Mouse (Mus musculus) right cerebral cortex, postnatal 14 days (tissue): ENCODE measurements at regions not wholly inside any gene's neighbourhood (a gene's known extent, or its start where the extent isn't known, plus 50 kb on each side); places are given as distances from the start of the nearest gene placed in this dataset.

Experiments
- DNase-seq: peaks from one replicate; pipeline ENCODE4 v3.0.0; 2022

DNA sequence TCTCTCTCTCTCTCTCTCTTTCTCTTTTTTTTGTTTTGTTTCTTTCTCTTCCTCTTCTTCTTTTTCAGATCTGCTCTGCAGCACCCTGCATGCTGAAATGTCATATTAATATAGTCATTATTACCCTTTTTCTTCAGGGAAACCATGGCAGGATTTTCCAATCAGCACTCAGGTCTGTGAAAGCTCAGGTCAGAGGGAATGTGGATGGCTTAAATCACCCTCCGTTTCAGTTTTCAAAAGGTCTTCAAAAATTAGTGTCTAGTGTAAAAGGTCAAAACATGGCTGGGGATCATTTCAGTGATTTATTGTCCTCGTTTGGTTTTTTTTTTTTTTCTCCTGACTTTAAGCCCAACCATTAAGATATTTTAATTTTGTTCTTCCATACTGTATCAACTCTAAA, 261.5 kb downstream of the Nr2f2 start:
- DNase-seq, result no peak

- DNase-seq, result no peak
Observed at GRCm38 (mm10) chr7:70104486-70104885, 262.0 kb downstream of the Nr2f2 start.

- DNase-seq, result no peak
Observed at GRCm38 (mm10) chr7:70103680-70104079, 262.9 kb downstream of the Nr2f2 start.

DNA sequence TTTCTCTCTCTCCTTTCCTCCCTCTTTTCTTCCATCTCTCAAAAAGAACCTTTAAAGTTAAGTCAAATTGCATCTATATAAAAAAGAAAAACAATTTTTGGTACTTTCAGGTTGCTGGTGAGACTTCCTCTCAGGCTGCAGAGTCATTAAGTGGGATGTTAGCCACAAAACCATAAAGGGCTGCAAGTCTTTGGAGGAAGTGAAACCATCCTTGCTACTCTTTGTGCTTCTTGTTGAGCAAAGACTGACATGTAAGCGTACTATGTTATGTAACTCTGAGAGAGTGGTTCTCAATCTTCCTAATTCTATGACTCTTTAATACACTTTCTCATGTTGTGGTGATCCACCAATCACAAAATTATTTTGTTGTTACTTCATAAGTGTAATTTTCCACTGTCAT, 267.5 kb downstream of the Nr2f2 start:
- no peak for DNase-seq

DNA sequence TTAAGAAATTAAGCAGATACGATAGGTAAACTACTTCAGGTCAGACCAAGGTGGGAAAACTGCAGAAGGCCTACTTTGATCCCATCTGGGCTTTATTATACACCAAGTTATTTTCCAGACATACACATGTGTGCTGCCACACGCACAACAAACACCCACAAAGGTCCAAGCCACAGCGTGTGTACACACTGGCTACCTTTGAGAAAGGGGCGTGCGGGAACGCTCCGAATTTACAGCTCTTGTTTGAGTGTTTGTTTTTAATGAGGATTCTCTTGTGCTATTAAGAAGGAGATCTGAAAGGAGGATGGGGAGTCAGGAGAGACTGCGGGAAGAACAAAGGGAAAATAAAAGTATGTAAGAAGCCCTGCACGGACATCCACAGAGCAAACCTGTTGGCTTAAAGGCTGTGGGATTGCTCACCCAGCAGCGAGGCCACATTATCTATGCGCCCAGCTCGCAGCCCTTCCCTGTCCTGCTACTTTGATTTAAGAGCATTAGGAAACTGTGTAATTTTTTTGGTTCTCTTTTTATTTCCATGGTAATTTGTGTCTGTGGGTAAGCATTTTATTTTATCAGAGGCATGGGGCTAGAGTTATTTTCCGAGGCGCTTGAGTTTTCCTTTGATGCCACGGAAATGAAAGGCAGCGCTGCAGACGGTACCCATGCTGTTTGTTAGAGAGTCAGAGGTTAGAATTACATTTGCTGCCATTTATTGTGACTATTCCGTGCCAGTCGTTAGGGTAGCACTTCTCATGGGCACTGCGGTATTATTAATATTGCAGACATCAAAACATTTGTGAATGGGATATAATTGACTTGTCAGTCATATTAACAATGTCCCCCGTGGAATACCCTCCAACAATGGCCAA, 272.4 kb downstream of the Nr2f2 start:
- DNase-seq, result no peak

DNA sequence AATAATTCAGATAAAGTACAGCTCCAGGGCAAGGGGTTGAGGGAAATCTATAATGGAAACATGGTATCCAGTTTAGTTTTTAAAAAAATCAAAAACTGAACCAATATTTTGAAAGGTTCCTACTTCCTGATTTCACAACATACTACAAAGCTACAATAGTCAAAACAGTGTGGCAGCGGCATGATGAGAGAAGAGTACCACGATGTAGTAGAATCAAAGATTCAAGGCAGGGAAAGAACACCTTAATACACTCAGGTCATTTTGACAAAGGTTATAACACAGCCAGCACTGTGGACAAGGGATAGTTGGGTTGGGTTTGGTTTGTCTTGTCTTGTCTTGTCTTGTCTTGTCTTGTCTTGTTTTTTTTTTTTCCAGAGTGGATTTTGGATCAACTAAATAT, 274.4 kb downstream of the Nr2f2 start:
- no peak for DNase-seq

DNA sequence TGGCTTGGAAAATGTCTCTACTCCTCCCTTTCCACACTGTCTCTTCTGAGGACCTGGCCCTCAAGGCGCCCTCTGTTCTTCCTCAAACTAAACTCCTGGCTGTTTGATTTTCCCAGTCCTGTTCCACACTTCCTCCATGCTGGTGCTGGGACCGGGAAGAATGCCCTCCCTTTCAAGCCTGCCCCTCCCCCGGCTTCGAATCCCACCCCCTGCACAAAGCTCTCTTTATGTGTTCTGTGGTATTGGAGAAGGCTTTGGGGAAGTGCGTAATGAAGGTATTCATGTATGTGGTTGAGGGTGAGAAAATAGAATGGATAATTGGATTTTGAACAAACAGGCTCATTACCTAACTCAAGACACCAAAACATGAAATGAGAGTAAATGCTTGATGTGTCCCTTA, 277.4 kb downstream of the Nr2f2 start:
- no peak for DNase-seq

DNA sequence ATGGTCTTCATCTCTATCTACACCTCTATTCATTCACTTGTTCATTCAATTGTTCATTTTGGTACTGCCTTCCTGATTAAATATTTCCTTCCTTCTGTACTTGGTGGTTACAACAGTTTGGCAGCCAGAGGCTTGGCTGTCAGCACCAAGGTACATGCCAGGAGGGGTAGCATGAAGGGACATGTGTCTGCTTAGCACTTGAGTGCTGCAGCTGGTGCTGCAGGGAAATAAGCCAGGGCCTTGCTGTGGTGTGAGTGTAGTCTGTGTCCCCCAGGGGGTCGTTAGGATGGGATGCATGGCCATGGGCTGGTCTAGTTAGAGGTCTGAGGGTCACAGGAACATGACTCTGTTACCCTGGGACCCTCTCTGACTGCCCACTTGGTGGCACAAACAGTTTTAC, 296.9 kb downstream of the Nr2f2 start:
- DNase-seq, result no peak

DNA sequence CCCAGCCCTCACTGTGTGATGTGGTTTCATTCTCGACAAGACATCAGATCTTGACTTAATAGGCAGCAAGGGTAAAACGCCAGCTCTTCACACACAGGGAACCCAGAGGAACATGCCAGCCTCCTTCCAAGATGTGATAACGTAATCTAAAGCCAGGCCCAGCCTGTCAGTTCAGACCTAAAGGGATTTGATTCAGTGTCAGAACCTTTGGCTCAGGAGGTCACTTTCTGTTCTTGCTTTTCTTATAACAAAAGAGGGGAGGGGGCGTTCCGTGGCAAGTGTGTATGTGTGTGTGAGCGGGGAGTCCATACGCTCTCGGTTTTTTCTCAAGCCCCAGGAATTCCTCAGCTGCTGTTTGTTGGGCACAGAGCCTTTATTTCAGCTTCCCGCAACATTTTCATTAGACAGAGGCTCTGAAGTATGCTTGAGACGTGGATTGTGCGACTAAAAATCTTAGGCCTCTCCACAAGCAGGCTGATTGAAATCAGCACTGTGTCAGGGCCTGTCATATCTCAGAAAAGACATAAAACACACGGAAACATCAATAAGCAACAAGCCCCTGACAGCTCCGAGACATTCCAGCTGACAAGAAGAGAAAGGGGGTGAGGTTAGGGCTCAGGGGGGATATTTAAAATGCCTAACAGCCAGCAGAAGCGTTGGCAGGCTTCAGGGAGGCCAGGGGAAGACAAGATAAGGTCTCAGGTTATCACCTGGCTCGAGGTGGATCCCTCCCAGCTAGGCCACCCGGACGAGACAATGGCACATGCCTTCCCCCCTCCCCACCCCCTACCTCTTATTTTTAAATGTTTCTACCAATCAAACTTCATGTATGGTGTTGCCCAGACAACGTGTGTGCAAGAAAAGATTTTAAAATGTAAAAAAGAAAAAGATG, 298.5 kb downstream of the Nr2f2 start:
- no peak for DNase-seq

GRCm38 (mm10) chr7:70067071-70067470, 299.5 kb downstream of the Nr2f2 start:
- DNase-seq, result no peak

DNA sequence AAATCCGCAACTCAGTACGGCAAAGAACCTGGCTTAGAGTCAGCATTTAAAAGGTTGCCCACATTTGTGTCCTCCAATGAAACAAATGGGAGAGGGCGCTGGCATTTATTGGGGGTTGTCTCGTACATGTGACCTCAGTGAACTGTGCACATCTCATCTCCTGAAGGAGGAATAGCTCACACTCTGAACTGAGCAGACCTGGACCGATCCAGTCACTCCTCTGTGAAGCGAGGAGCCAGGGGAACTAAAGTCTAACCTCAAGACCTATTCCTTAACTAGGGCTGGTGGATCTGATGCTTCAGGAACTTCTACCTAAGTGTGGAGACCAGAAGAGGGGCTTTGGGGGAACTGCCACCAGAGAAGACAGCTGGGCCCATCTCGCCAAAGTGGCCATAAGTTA, 300.1 kb downstream of the Nr2f2 start:
- no peak for DNase-seq

- no peak for DNase-seq
Observed at GRCm38 (mm10) chr7:70065471-70066130, 300.9 kb downstream of the Nr2f2 start.

DNA sequence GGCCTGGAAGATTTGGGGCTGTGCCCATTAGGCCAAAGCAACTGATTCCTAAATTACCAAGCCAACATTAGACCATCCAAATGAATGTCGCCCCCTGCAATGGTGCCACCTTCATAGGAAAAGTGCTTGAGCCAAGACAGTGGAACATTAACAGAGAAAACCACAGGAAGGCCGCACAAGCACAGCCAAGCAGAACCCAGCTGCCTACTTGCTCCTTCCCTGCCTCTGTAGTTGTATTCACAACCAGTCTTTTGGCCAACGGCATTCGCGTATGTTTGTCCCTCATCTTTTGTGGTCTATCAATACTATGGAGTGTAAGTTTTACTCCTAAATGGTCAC, 319.2 kb downstream of the Nr2f2 start:
- no peak for DNase-seq

- DNase-seq, result no peak
Observed at GRCm38 (mm10) chr7:70046691-70047414, 319.7 kb downstream of the Nr2f2 start.

DNA sequence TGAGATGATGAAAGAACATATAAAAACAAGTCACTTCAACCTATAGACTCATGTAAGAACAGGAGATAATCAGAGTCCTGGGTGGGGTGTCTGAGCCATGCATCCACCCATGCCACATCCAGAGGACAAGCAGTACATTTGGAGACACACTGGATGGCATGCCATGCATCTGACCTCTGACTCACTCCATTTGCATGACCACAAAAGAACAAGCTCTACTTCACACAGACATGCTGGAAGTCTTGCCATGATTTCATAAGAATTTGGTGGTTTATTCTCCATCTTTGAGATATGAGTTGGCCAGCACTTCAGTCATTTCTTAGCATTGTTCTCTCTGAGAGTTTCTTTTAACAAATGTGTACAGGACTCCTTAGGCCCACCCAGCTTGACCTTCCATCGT, 329.5 kb downstream of the Nr2f2 start:
- no peak for DNase-seq

- no peak for DNase-seq
Observed at GRCm38 (mm10) chr7:70032857-70033256, 333.7 kb downstream of the Nr2f2 start.

DNA sequence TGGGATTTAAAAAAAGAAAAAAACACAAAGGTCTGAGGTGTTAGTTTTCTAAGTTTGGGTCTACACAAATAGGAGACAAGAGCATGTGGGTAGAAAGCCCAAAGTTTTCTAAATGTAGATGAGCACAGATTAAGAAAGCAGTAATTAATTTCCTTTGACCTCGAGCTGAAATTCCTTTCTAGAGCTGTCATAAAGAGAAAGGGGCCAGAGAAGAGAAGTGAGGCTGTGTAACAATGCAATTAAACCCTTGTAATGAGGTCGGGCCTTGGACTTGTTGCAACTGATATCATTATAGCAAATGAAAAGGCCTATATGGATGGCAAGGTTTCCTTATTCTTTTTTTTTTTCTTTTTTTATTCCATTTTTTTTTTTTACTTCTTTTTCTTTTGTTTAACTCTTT, 337.2 kb downstream of the Nr2f2 start:
- no peak for DNase-seq

GRCm38 (mm10) chr7:70025527-70025926, 341.0 kb downstream of the Nr2f2 start:
- DNase-seq, result no peak

- no peak for DNase-seq
Observed at GRCm38 (mm10) chr7:70016611-70017010, 349.9 kb downstream of the Nr2f2 start.

DNA sequence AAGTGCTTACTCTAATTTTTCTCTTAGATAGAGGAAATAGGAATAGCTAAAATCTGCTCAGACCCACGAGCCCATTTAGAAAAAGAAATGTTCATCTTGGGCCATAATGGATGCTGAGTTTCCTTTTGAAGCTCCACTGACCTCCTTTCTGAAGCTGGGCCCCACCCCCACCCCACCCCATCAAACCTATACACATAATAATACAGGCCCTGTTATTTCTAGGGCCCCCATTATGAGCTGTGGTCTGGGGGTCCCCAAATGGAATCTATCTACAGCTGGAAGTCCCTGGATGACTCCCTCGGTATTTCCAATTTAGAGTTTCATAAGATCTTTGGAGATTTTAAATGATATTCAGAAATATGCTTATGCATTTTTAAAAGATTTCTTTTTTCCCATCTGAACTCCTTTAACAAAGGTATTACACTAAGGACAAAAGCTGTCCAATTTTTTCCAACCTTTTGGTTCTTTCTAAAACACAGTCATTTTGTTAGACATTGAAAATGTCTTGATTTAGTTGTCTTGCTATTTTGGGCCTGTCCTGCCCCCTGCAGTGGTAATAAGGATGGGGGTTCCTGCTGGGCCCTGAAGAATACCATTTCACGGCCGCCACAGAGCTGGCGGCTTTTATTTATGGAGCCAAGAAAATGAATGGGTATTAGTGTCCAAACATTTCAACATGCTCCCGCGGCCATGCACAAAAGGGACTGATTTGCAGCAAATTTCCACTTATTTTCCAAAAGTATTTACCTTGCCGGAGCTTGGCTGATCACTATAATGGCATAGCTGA, 363.1 kb downstream of the Nr2f2 start:
- DNase-seq, result no peak

DNA sequence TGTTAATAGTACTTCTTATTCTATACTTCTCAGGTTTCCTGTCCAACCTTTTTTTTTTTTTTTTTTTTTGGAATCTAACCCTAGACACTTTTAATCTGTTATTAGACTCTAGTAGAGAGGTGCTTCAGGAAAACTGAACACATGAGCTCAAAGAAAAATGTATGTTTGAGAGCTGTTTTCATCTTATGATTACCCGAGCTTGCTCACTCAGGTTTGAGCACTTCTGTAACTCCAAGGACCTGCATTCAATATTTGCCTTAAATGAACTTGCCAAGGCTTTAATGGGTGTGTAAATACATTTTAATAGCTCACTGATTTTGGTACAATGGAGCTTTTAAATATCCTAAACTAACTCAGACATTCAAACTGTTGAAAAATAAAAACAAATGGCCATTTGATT, 367.8 kb downstream of the Nr2f2 start:
- DNase-seq, result no peak
